Mouse (Mus musculus) kidney, embryonic 15.5 days (tissue): Measurements from ENCODE around the gene Cep152. TPM values are rescaled to one million over a fixed set of nuclear protein-coding genes. Genes with fewer than 3 reads are reported as not detected.

Source experiments
- ATAC-seq: fragments of 200-750 bp; cut with Nextera tagmentation; replicated peaks from 2 replicates; pipeline ENCODE4 v1.8.0; 2017; ENCODE audit warnings: moderate TSS enrichment; ENCODE audit not compliant: low FRiP score
- H3K27ac ChIP-seq: fragments of 300-500 bp; sonication (generic); 2 replicates; pipeline ENCODE4 v1.5.1; 2015; ENCODE audit warnings: mild to moderate bottlenecking, inconsistent platforms
- H3K27me3 ChIP-seq: fragments of 300-500 bp; sonication (generic); 2 replicates; pipeline ENCODE4 v1.6.1; 2015; ENCODE audit warnings: inconsistent platforms
- H3K36me3 ChIP-seq: fragments of 300-500 bp; sonication (generic); 2 replicates; pipeline ENCODE4 v1.6.1; 2015; ENCODE audit warnings: inconsistent platforms
- H3K4me1 ChIP-seq: fragments of 300-500 bp; sonication (generic); 2 replicates; pipeline ENCODE4 v1.6.1; 2015; ENCODE audit warnings: inconsistent platforms
- H3K4me2 ChIP-seq: fragments of 300-500 bp; sonication (generic); 2 replicates; pipeline ENCODE4 v1.6.1; 2015; ENCODE audit warnings: moderate library complexity, mild to moderate bottlenecking, inconsistent platforms
- H3K4me3 ChIP-seq: fragments of 300-500 bp; sonication (generic); replicated peaks from 2 replicates; pipeline ENCODE4 v1.5.1; 2015; ENCODE audit warnings: mild to moderate bottlenecking, inconsistent platforms
- H3K9ac ChIP-seq: fragments of 300-500 bp; sonication (generic); 2 replicates; pipeline ENCODE4 v1.6.1; 2015; ENCODE audit warnings: mild to moderate bottlenecking, inconsistent platforms
- H3K9me3 ChIP-seq: fragments of 300-500 bp; sonication (generic); replicated peaks from 2 replicates; pipeline ENCODE4 v1.6.1; 2016; ENCODE audit warnings: inconsistent platforms
- WGBS: fragments of 180-500 bp; shearing (Covaris S2); methylation state at CpG from one replicate; pipeline ENCODE4 v1.1.7; 2015; ENCODE audit warnings: mixed read lengths; 5-methylcytosine and 5-hydroxymethylcytosine counted together
- polyA plus RNA-seq: library from polyadenylated mRNA; unstranded; fragments of >200 nt; fragmentation: Nextera tagmentation; extraction: Ambion mirVana; gene quantifications from 2 replicates; pipeline ENCODE4 v1.2.1, GENCODE M21; 2015

The Cep152 gene
- polyA plus RNA-seq, 1 experiment from 2014 or later = 8.1 TPM

- H3K4me1 ChIP-seq = peaks cover 36% of the 10 kb centered on the region
- H3K36me3 ChIP-seq = peaks cover 19% of the 10 kb centered on the region
- peak overlapping the region; percentile 67 for H3K4me2 ChIP-seq
- no peaks in the 10 kb centered on the region for H3K27me3 ChIP-seq
- no peak for ATAC-seq
- no peak overlapping the region for H3K27ac ChIP-seq
- WGBS = 90% methylated on average over 15 of the region's 15 CpGs
- peak overlapping the region; percentile 94 for H3K4me3 ChIP-seq
- no peak overlapping the region for H3K9ac ChIP-seq
- no peaks in the 10 kb centered on the region for H3K9me3 ChIP-seq
These were observed 1.7 kb downstream of the Cep152 start for GRCm38 (mm10) chr2:125623211-125623610.

GRCm38 (mm10) chr2:125620213-125620907 is 4.6 kb downstream of the Cep152 start:
- WGBS = 24% methylated on average over 25 of the region's 25 CpGs
- Histone ChIP-seq H3K4me2 (peak overlapping the region; percentile 34), H3K4me3 (no peak overlapping the region)

GRCm38 (mm10) chr2:125615858-125616424 is 9.0 kb downstream of the Cep152 start:
- peaks cover 8% of the 10 kb centered on the region; the same call in 1 of the 2 replicates for H3K4me1 ChIP-seq
- 81% methylated on average over 8 of the region's 8 CpGs for WGBS
- no peaks in the 10 kb centered on the region for H3K9me3 ChIP-seq
- peaks cover 87% of the 10 kb centered on the region for H3K36me3 ChIP-seq
- no peak overlapping the region for H3K9ac ChIP-seq
- no peak overlapping the region for H3K4me3 ChIP-seq
- H3K27me3 ChIP-seq = no peaks in the 10 kb centered on the region
- ATAC-seq = no peak
- H3K27ac ChIP-seq = no peak overlapping the region
- H3K4me2 ChIP-seq = no peak overlapping the region

More at GRCm38 (mm10) chr2:125620213-125620907, 4.6 kb downstream of the Cep152 start:
- peak; percentile 73 for ATAC-seq
- Histone ChIP-seq H3K9me3 (no peaks in the 10 kb centered on the region), H3K27me3 (no peaks in the 10 kb centered on the region), H3K27ac (peak overlapping the region; percentile 79), H3K4me1 (peaks cover 31% of the 10 kb centered on the region), H3K36me3 (peaks cover 46% of the 10 kb centered on the region), H3K9ac (no peak overlapping the region)

GRCm38 (mm10) chr2:125615440-125615839 is 9.5 kb downstream of the Cep152 start:
- peaks cover 4% of the 10 kb centered on the region; the same call in 1 of the 2 replicates for H3K4me1 ChIP-seq
- no peak overlapping the region for H3K27ac ChIP-seq
- no peak overlapping the region for H3K4me2 ChIP-seq
- WGBS = 91% methylated on average over 7 of the region's 7 CpGs
- H3K27me3 ChIP-seq = no peaks in the 10 kb centered on the region
- no peak overlapping the region for H3K4me3 ChIP-seq
- H3K9me3 ChIP-seq = no peaks in the 10 kb centered on the region
- no peak for ATAC-seq
- H3K9ac ChIP-seq = no peak overlapping the region
- peaks cover 89% of the 10 kb centered on the region for H3K36me3 ChIP-seq

GRCm38 (mm10) chr2:125606220-125606845 is 18.6 kb downstream of the Cep152 start:
- Histone ChIP-seq H3K4me2 (no peak overlapping the region), H3K4me3 (no peak overlapping the region), H3K9me3 (no peaks in the 10 kb centered on the region), H3K36me3 (peaks cover 86% of the 10 kb centered on the region), H3K27me3 (no peaks in the 10 kb centered on the region), H3K27ac (no peak overlapping the region), H3K4me1 (no peaks in the 10 kb centered on the region), H3K9ac (no peak overlapping the region)
- ATAC-seq = no peak
- WGBS = 84% methylated on average over 17 of the region's 17 CpGs

GRCm38 (mm10) chr2:125604646-125605045 is 20.3 kb downstream of the Cep152 start:
- ATAC-seq = no peak
- Histone ChIP-seq H3K4me2 (no peak overlapping the region), H3K4me1 (no peaks in the 10 kb centered on the region), H3K9me3 (no peaks in the 10 kb centered on the region), H3K36me3 (peaks cover 91% of the 10 kb centered on the region), H3K4me3 (no peak overlapping the region), H3K27ac (no peak overlapping the region), H3K9ac (no peak overlapping the region), H3K27me3 (no peaks in the 10 kb centered on the region)
- WGBS = 78% methylated on average over 7 of the region's 7 CpGs

- Histone ChIP-seq H3K36me3 (peaks cover 92% of the 10 kb centered on the region), H3K27me3 (no peaks in the 10 kb centered on the region), H3K9me3 (no peaks in the 10 kb centered on the region), H3K9ac (no peak overlapping the region), H3K27ac (no peak overlapping the region), H3K4me3 (no peak overlapping the region), H3K4me2 (no peak overlapping the region), H3K4me1 (no peaks in the 10 kb centered on the region)
- WGBS = 99% methylated on average over 3 of the region's 3 CpGs
- ATAC-seq = no peak
These were observed 21.9 kb downstream of the Cep152 start for GRCm38 (mm10) chr2:125602970-125603369.

- Histone ChIP-seq H3K36me3 (peaks cover 90% of the 10 kb centered on the region), H3K4me1 (no peaks in the 10 kb centered on the region), H3K9me3 (no peaks in the 10 kb centered on the region), H3K9ac (no peak overlapping the region), H3K27ac (no peak overlapping the region), H3K4me3 (no peak overlapping the region), H3K27me3 (no peaks in the 10 kb centered on the region), H3K4me2 (no peak overlapping the region)
- 85% methylated on average over 4 of the region's 4 CpGs for WGBS
- ATAC-seq = no peak
These were observed 26.0 kb downstream of the Cep152 start for GRCm38 (mm10) chr2:125598958-125599357.

- no peaks in the 10 kb centered on the region for H3K27me3 ChIP-seq
- WGBS = 82% methylated on average over 6 of the region's 6 CpGs
- H3K36me3 ChIP-seq = peaks cover 90% of the 10 kb centered on the region
- H3K9ac ChIP-seq = no peak overlapping the region
- no peak overlapping the region for H3K27ac ChIP-seq
- no peak for ATAC-seq
- no peaks in the 10 kb centered on the region for H3K4me1 ChIP-seq
- no peaks in the 10 kb centered on the region for H3K9me3 ChIP-seq
- H3K4me3 ChIP-seq = no peak overlapping the region
- no peak overlapping the region for H3K4me2 ChIP-seq
These were observed 26.7 kb downstream of the Cep152 start for GRCm38 (mm10) chr2:125598251-125598650.

- no peaks in the 10 kb centered on the region for H3K4me1 ChIP-seq
- H3K9ac ChIP-seq = no peak overlapping the region
- ATAC-seq = no peak
- H3K27ac ChIP-seq = no peak overlapping the region
- no peaks in the 10 kb centered on the region for H3K27me3 ChIP-seq
- H3K9me3 ChIP-seq = no peaks in the 10 kb centered on the region
- no peak overlapping the region for H3K4me3 ChIP-seq
- H3K36me3 ChIP-seq = peaks cover 79% of the 10 kb centered on the region
- WGBS = 91% methylated on average over 12 of the region's 12 CpGs
- H3K4me2 ChIP-seq = no peak overlapping the region
These were observed 30.1 kb downstream of the Cep152 start for GRCm38 (mm10) chr2:125594786-125595185.

- Histone ChIP-seq H3K27me3 (no peaks in the 10 kb centered on the region), H3K4me2 (no peak overlapping the region), H3K4me1 (no peaks in the 10 kb centered on the region), H3K36me3 (peaks cover 76% of the 10 kb centered on the region), H3K9ac (no peak overlapping the region), H3K27ac (no peak overlapping the region), H3K9me3 (no peaks in the 10 kb centered on the region), H3K4me3 (no peak overlapping the region)
- ATAC-seq = peak; percentile 52; the same call in 1 of the 2 replicates
- whole genome bisulfite sequencing = 60% methylated on average over 6 of the region's 6 CpGs
These were observed 30.8 kb downstream of the Cep152 start for GRCm38 (mm10) chr2:125594072-125594471.

- Histone ChIP-seq H3K4me1 (no peaks in the 10 kb centered on the region), H3K9ac (no peak overlapping the region), H3K9me3 (no peaks in the 10 kb centered on the region), H3K27ac (no peak overlapping the region), H3K4me2 (no peak overlapping the region), H3K27me3 (no peaks in the 10 kb centered on the region), H3K4me3 (no peak overlapping the region), H3K36me3 (peaks cover 79% of the 10 kb centered on the region)
- WGBS = 73% methylated on average over 4 of the region's 4 CpGs
- 0 out of 2 replicates have a peak, but pooled peaks have one; percentile 64 for ATAC-seq
These were observed 33.0 kb downstream of the Cep152 start for GRCm38 (mm10) chr2:125591895-125592294.
